Mouse (Mus musculus) MEL (cell line): ENCODE measurements at regions not wholly inside any gene's neighbourhood (a gene's known extent, or its start where the extent isn't known, plus 50 kb on each side); places are given as distances from the start of the nearest gene placed in this dataset.

ENCODE experiments used
- DNase-seq: peaks from one replicate; pipeline ENCODE4 v3.0.0; 2011; ENCODE audit warnings: low read depth, low spot score
- H3K27ac ChIP-seq: 2 replicates; pipeline ENCODE4 v1.5.1; 2012; ENCODE audit warnings: low read depth, mild to moderate bottlenecking, control low read depth, low read length, moderate library complexity; ENCODE audit not compliant: control insufficient read depth
- H3K27me3 ChIP-seq, 2 experiments: fragments of 150-350 bp in 1 of 2; sonication (generic) in 1 of 2; 2 replicates each; pipeline ENCODE4 v1.6.1; 2012; ENCODE audit warnings: low read length in 2 of 2, mild to moderate bottlenecking in 2 of 2, improper control_type of control experiment in 1 of 2, moderate library complexity in 1 of 2; ENCODE audit not compliant: insufficient read depth in 2 of 2, control insufficient read depth in 1 of 2
- H3K36me3 ChIP-seq, 2 experiments: 2 replicates each; pipeline ENCODE4 v1.6.1; 2012 to 2014; ENCODE audit warnings: low read length in 2 of 2, improper control_type of control experiment in 1 of 2, inconsistent platforms in 1 of 2, mild to moderate bottlenecking in 1 of 2; ENCODE audit not compliant: insufficient read depth in 2 of 2, control insufficient read depth in 1 of 2
- H3K4me1 ChIP-seq, 2 experiments: fragments of 150-350 bp in 1 of 2; sonication (generic) in 1 of 2; 2 replicates each; pipeline ENCODE4 v1.6.1; 2012; ENCODE audit warnings: low read length in 2 of 2, improper control_type of control experiment in 1 of 2, mild to moderate bottlenecking in 1 of 2; ENCODE audit not compliant: insufficient read depth in 2 of 2, control insufficient read depth in 1 of 2
- H3K4me3 ChIP-seq, 2 experiments: fragments of 150-350 bp in 1 of 2; sonication (generic) in 1 of 2; 2 replicates each; pipeline ENCODE4 v1.5.1; 2012; ENCODE audit warnings: low read depth in 2 of 2, low read length in 2 of 2, mild to moderate bottlenecking in 2 of 2, moderate library complexity in 2 of 2, control low read depth in 1 of 2, improper control_type of control experiment in 1 of 2; ENCODE audit not compliant: control insufficient read depth in 1 of 2, insufficient read depth in 1 of 2
- H3K79me2 ChIP-seq: 2 replicates; pipeline ENCODE4 v1.6.1; 2012; ENCODE audit warnings: mild to moderate bottlenecking, low read length, moderate library complexity; ENCODE audit not compliant: control insufficient read depth, poor library complexity, insufficient read depth
- H3K9ac ChIP-seq: 2 replicates; pipeline ENCODE4 v1.6.1; 2012; ENCODE audit warnings: low read depth, mild to moderate bottlenecking, control low read depth, low read length, moderate library complexity; ENCODE audit not compliant: control insufficient read depth, poor library complexity, severe bottlenecking
- H3K9me3 ChIP-seq: fragments of 150-350 bp; sonication (generic); replicated peaks from 2 replicates; pipeline ENCODE4 v1.6.1; 2012; ENCODE audit warnings: mild to moderate bottlenecking, low read length, improper control_type of control experiment, moderate library complexity; ENCODE audit not compliant: insufficient read depth
- CTCF ChIP-seq, 3 experiments: IDR thresholded peaks in 2 of 3; conservative IDR thresholded peaks in 1 of 3; 2 replicates each; pipeline ENCODE4 v1.5.1; 2011 to 2012; ENCODE audit warnings: low read length in 3 of 3, low read depth in 2 of 3, mild to moderate bottlenecking in 2 of 3, improper control_type of control experiment in 1 of 3, inconsistent platforms in 1 of 3, mixed read lengths in 1 of 3, moderate library complexity in 1 of 3; ENCODE audit not compliant: control insufficient read depth in 1 of 3, insufficient read depth in 1 of 3, poor library complexity in 1 of 3, severe bottlenecking in 1 of 3
- ELF1 ChIP-seq: IDR thresholded peaks from 2 replicates; pipeline ENCODE4 v1.6.1; 2014; ENCODE audit warnings: low read depth, mild to moderate bottlenecking, inconsistent platforms, low read length, improper control_type of control experiment, moderate library complexity
- GABPA ChIP-seq: IDR thresholded peaks from 2 replicates; pipeline ENCODE4 v1.6.1; 2012; ENCODE audit warnings: low read depth, mild to moderate bottlenecking, inconsistent platforms, low read length, improper control_type of control experiment, moderate library complexity
- HCFC1 ChIP-seq: IDR thresholded peaks from 2 replicates; pipeline ENCODE4 v1.6.1; 2012; ENCODE audit warnings: low read depth, mild to moderate bottlenecking, inconsistent platforms, low read length, improper control_type of control experiment, moderate library complexity
- MAFK ChIP-seq: IDR thresholded peaks from 2 replicates; pipeline ENCODE4 v1.6.1; 2011; ENCODE audit warnings: low read depth, mild to moderate bottlenecking, low read length, improper control_type of control experiment, borderline replicate concordance
- MEF2A ChIP-seq: IDR thresholded peaks from 2 replicates; pipeline ENCODE4 v1.6.1; 2014; ENCODE audit warnings: low read depth, mild to moderate bottlenecking, inconsistent platforms, low read length, improper control_type of control experiment; ENCODE audit not compliant: poor library complexity, insufficient replicate concordance, severe bottlenecking; ENCODE audit errors: extremely low read depth
- MYB ChIP-seq: IDR thresholded peaks from 2 replicates; pipeline ENCODE4 v1.6.1; 2011; ENCODE audit warnings: mild to moderate bottlenecking, low read depth, low read length, improper control_type of control experiment
- NRF1 ChIP-seq: IDR thresholded peaks from 2 replicates; pipeline ENCODE4 v1.6.1; 2014; ENCODE audit warnings: low read depth, mild to moderate bottlenecking, inconsistent platforms, low read length, improper control_type of control experiment, moderate library complexity; ENCODE audit not compliant: poor library complexity, insufficient read depth, severe bottlenecking
- POLR2A ChIP-seq, 2 experiments: IDR thresholded peaks; 2 replicates each; pipeline ENCODE4 v1.6.1; 2011 to 2012; ENCODE audit warnings: low read length in 2 of 2, mild to moderate bottlenecking in 2 of 2, control low read depth in 1 of 2, improper control_type of control experiment in 1 of 2, low read depth in 1 of 2, moderate library complexity in 1 of 2; ENCODE audit not compliant: control insufficient read depth in 1 of 2, insufficient read depth in 1 of 2, poor library complexity in 1 of 2
- RAD21 ChIP-seq: IDR thresholded peaks from 2 replicates; pipeline ENCODE4 v1.6.1; 2011; ENCODE audit warnings: mild to moderate bottlenecking, low read depth, low read length, improper control_type of control experiment
- SIN3A ChIP-seq: IDR thresholded peaks from 2 replicates; pipeline ENCODE4 v1.6.1; 2012; ENCODE audit warnings: low read length, improper control_type of control experiment, inconsistent platforms
- SMC3 ChIP-seq: IDR thresholded peaks from 2 replicates; pipeline ENCODE4 v1.6.1; 2011; ENCODE audit warnings: low read depth, low read length, improper control_type of control experiment
- UBTF ChIP-seq: IDR thresholded peaks from 2 replicates; pipeline ENCODE4 v1.6.1; 2012; ENCODE audit warnings: low read depth, mild to moderate bottlenecking, inconsistent platforms, low read length, improper control_type of control experiment, moderate library complexity, borderline replicate concordance; ENCODE audit not compliant: insufficient read depth
- USF1 ChIP-seq: IDR thresholded peaks from 2 replicates; pipeline ENCODE4 v1.6.1; 2014; ENCODE audit warnings: low read depth, mild to moderate bottlenecking, inconsistent platforms, low read length, improper control_type of control experiment, moderate library complexity
- USF2 ChIP-seq, 2 experiments: IDR thresholded peaks; 2 replicates each; pipeline ENCODE4 v1.6.1; 2011 to 2012; ENCODE audit warnings: improper control_type of control experiment in 2 of 2, low read length in 2 of 2, borderline replicate concordance in 1 of 2, inconsistent platforms in 1 of 2, low read depth in 1 of 2, mild to moderate bottlenecking in 1 of 2; ENCODE audit not compliant: insufficient read depth in 1 of 2
- ZC3H11A ChIP-seq: IDR thresholded peaks from 2 replicates; pipeline ENCODE4 v1.6.1; 2012; ENCODE audit warnings: low read depth, mild to moderate bottlenecking, inconsistent platforms, low read length, improper control_type of control experiment
- ZKSCAN1 ChIP-seq: IDR thresholded peaks from 2 replicates; pipeline ENCODE4 v1.6.1; 2012; ENCODE audit warnings: low read depth, mild to moderate bottlenecking, inconsistent platforms, low read length, improper control_type of control experiment, moderate library complexity
- ZMIZ1 ChIP-seq: IDR thresholded peaks from 2 replicates; pipeline ENCODE4 v1.6.1; 2012; ENCODE audit warnings: low read depth, mild to moderate bottlenecking, inconsistent platforms, low read length, improper control_type of control experiment, moderate library complexity

DNA sequence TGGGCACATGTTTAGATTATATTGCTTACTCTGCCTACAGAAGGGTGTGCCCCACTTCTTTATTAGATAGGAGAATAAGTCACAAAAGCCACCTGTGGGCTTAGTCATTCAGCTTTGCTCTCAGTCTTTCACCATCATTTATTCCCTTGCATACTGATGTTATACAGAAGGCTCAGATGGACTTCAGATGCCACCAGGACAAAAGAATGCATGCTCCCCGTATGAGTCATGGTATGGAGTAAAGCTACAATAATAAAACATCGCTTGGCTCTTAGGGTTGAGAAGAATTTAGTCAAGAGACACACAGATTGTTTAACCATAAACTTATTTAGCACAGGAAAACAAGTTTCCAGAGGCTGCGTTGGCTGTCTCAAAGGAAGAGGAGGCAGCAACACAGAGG is 1473.5 kb downstream of the Slc22a22 start:
- no peaks in the 10 kb centered on the region for H3K79me2 ChIP-seq
- H3K9ac ChIP-seq, result no peak overlapping the region
- TF ChIP-seq CTCF (IDR thresholded peaks at IDR 0.05 in 2 of 3, conservative IDR thresholded peaks at IDR 0.05 in 1 of 3; ENCODE audit: control insufficient read depth in 1 of 3, insufficient read depth in 1 of 3, low read depth in 2 of 3, low read length in 3 of 3, poor library complexity in 1 of 3, severe bottlenecking in 1 of 3), result no peak
- TF ChIP-seq NRF1, result no peak
- no peak for TF ChIP-seq GABPA
- H3K36me3 ChIP-seq, result no peaks in the 10 kb centered on the region
- H3K4me1 ChIP-seq, result no peaks in the 10 kb centered on the region
- DNase-seq, result no peak
- no peak overlapping the region for H3K4me3 ChIP-seq
- H3K9me3 ChIP-seq, result no peaks in the 10 kb centered on the region
- H3K27ac ChIP-seq, result no peak overlapping the region
- no peaks in the 10 kb centered on the region; a peak in 1 of 4 replicates for H3K27me3 ChIP-seq

DNA sequence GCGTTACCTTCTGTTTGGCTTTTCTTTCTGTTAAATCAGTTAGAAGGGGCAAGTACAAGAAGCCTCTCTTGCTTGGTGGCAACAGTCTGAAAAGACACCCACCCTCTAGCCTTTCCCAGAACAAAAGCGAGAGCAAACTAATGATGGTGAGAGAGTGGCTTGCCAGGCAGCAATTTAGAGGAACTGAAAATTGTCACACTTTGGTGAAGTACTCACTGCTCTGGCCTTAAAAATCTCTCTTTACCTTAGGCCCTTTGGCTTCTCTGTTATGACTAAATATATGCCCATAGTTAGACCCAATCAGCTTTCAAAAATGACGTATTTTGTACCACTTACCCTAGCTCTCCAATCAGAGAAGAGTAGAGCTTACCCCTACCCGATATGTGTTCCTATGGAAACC is 1477.8 kb downstream of the Slc22a22 start:
- H3K9me3 ChIP-seq, result no peaks in the 10 kb centered on the region
- no peaks in the 10 kb centered on the region for H3K79me2 ChIP-seq
- TF ChIP-seq MEF2A (no peak), SMC3 (no peak), ELF1 (no peak), MAFK (no peak), ZMIZ1 (no peak), RAD21 (no peak), CTCF (IDR thresholded peaks at IDR 0.05 in 2 of 3, conservative IDR thresholded peaks at IDR 0.05 in 1 of 3; ENCODE audit: control insufficient read depth in 1 of 3, insufficient read depth in 1 of 3, low read depth in 2 of 3, low read length in 3 of 3, poor library complexity in 1 of 3, severe bottlenecking in 1 of 3) (no peak), USF1 (no peak), ZC3H11A (no peak), MYB (no peak), POLR2A (IDR thresholded peaks at IDR 0.05; ENCODE audit: control insufficient read depth in 1 of 2, insufficient read depth in 1 of 2, low read depth in 1 of 2, low read length in 2 of 2, poor library complexity in 1 of 2) (no peak), USF2 (IDR thresholded peaks at IDR 0.05; ENCODE audit: borderline replicate concordance in 1 of 2, insufficient read depth in 1 of 2, low read depth in 1 of 2, low read length in 2 of 2) (no peak), UBTF (no peak), HCFC1 (no peak), ZKSCAN1 (no peak), SIN3A (no peak)
- H3K4me1 ChIP-seq, result no peaks in the 10 kb centered on the region
- no peak overlapping the region for H3K4me3 ChIP-seq
- no peaks in the 10 kb centered on the region for H3K27me3 ChIP-seq
- H3K27ac ChIP-seq, result no peak overlapping the region
- no peak overlapping the region for H3K9ac ChIP-seq
- H3K36me3 ChIP-seq, result no peaks in the 10 kb centered on the region
- no peak for DNase-seq
